Mouse (Mus musculus) MEL (cell line): ENCODE measurements around the gene Cope. TPM values are rescaled to one million over a fixed set of nuclear protein-coding genes. Genes with fewer than 3 reads are reported as not detected.

ENCODE experiments used
- DNase-seq: peaks from one replicate; pipeline ENCODE4 v3.0.0; 2011; ENCODE audit warnings: low read depth, low spot score
- H3K27ac ChIP-seq: 2 replicates; pipeline ENCODE4 v1.5.1; 2012; ENCODE audit warnings: low read depth, mild to moderate bottlenecking, control low read depth, low read length, moderate library complexity; ENCODE audit not compliant: control insufficient read depth
- H3K27me3 ChIP-seq, 2 experiments: fragments of 150-350 bp in 1 of 2; sonication (generic) in 1 of 2; 2 replicates each; pipeline ENCODE4 v1.6.1; 2012; ENCODE audit warnings: low read length in 2 of 2, mild to moderate bottlenecking in 2 of 2, improper control_type of control experiment in 1 of 2, moderate library complexity in 1 of 2; ENCODE audit not compliant: insufficient read depth in 2 of 2, control insufficient read depth in 1 of 2
- H3K36me3 ChIP-seq, 2 experiments: 2 replicates each; pipeline ENCODE4 v1.6.1; 2012 to 2014; ENCODE audit warnings: low read length in 2 of 2, improper control_type of control experiment in 1 of 2, inconsistent platforms in 1 of 2, mild to moderate bottlenecking in 1 of 2; ENCODE audit not compliant: insufficient read depth in 2 of 2, control insufficient read depth in 1 of 2
- H3K4me1 ChIP-seq, 2 experiments: fragments of 150-350 bp in 1 of 2; sonication (generic) in 1 of 2; 2 replicates each; pipeline ENCODE4 v1.6.1; 2012; ENCODE audit warnings: low read length in 2 of 2, improper control_type of control experiment in 1 of 2, mild to moderate bottlenecking in 1 of 2; ENCODE audit not compliant: insufficient read depth in 2 of 2, control insufficient read depth in 1 of 2
- H3K4me3 ChIP-seq, 2 experiments: fragments of 150-350 bp in 1 of 2; sonication (generic) in 1 of 2; 2 replicates each; pipeline ENCODE4 v1.5.1; 2012; ENCODE audit warnings: low read depth in 2 of 2, low read length in 2 of 2, mild to moderate bottlenecking in 2 of 2, moderate library complexity in 2 of 2, control low read depth in 1 of 2, improper control_type of control experiment in 1 of 2; ENCODE audit not compliant: control insufficient read depth in 1 of 2, insufficient read depth in 1 of 2
- H3K79me2 ChIP-seq: 2 replicates; pipeline ENCODE4 v1.6.1; 2012; ENCODE audit warnings: mild to moderate bottlenecking, low read length, moderate library complexity; ENCODE audit not compliant: control insufficient read depth, poor library complexity, insufficient read depth
- H3K9ac ChIP-seq: 2 replicates; pipeline ENCODE4 v1.6.1; 2012; ENCODE audit warnings: low read depth, mild to moderate bottlenecking, control low read depth, low read length, moderate library complexity; ENCODE audit not compliant: control insufficient read depth, poor library complexity, severe bottlenecking
- H3K9me3 ChIP-seq: fragments of 150-350 bp; sonication (generic); replicated peaks from 2 replicates; pipeline ENCODE4 v1.6.1; 2012; ENCODE audit warnings: mild to moderate bottlenecking, low read length, improper control_type of control experiment, moderate library complexity; ENCODE audit not compliant: insufficient read depth
- BHLHE40 ChIP-seq: IDR thresholded peaks from 2 replicates; pipeline ENCODE4 v1.6.1; 2012; ENCODE audit warnings: low read depth, mild to moderate bottlenecking, inconsistent platforms, low read length, improper control_type of control experiment, borderline replicate concordance
- CHD1 ChIP-seq: IDR thresholded peaks from 2 replicates; pipeline ENCODE4 v1.6.1; 2012; ENCODE audit warnings: low read depth, mild to moderate bottlenecking, inconsistent platforms, low read length, improper control_type of control experiment
- CTCF ChIP-seq, 3 experiments: IDR thresholded peaks in 2 of 3; conservative IDR thresholded peaks in 1 of 3; 2 replicates each; pipeline ENCODE4 v1.5.1; 2011 to 2012; ENCODE audit warnings: low read length in 3 of 3, low read depth in 2 of 3, mild to moderate bottlenecking in 2 of 3, improper control_type of control experiment in 1 of 3, inconsistent platforms in 1 of 3, mixed read lengths in 1 of 3, moderate library complexity in 1 of 3; ENCODE audit not compliant: control insufficient read depth in 1 of 3, insufficient read depth in 1 of 3, poor library complexity in 1 of 3, severe bottlenecking in 1 of 3
- ELF1 ChIP-seq: IDR thresholded peaks from 2 replicates; pipeline ENCODE4 v1.6.1; 2014; ENCODE audit warnings: low read depth, mild to moderate bottlenecking, inconsistent platforms, low read length, improper control_type of control experiment, moderate library complexity
- GABPA ChIP-seq: IDR thresholded peaks from 2 replicates; pipeline ENCODE4 v1.6.1; 2012; ENCODE audit warnings: low read depth, mild to moderate bottlenecking, inconsistent platforms, low read length, improper control_type of control experiment, moderate library complexity
- GATA1 ChIP-seq: IDR thresholded peaks from 2 replicates; pipeline ENCODE4 v1.6.1; 2011; ENCODE audit warnings: low read depth, low read length, improper control_type of control experiment
- HCFC1 ChIP-seq: IDR thresholded peaks from 2 replicates; pipeline ENCODE4 v1.6.1; 2012; ENCODE audit warnings: low read depth, mild to moderate bottlenecking, inconsistent platforms, low read length, improper control_type of control experiment, moderate library complexity
- JUND ChIP-seq: IDR thresholded peaks from 2 replicates; pipeline ENCODE4 v1.6.1; 2011; ENCODE audit warnings: low read depth, mild to moderate bottlenecking, improper control_type of control experiment, low read length
- MAFK ChIP-seq: IDR thresholded peaks from 2 replicates; pipeline ENCODE4 v1.6.1; 2011; ENCODE audit warnings: low read depth, mild to moderate bottlenecking, low read length, improper control_type of control experiment, borderline replicate concordance
- MEF2A ChIP-seq: IDR thresholded peaks from 2 replicates; pipeline ENCODE4 v1.6.1; 2014; ENCODE audit warnings: low read depth, mild to moderate bottlenecking, inconsistent platforms, low read length, improper control_type of control experiment; ENCODE audit not compliant: poor library complexity, insufficient replicate concordance, severe bottlenecking; ENCODE audit errors: extremely low read depth
- MXI1 ChIP-seq: IDR thresholded peaks from 2 replicates; pipeline ENCODE4 v1.6.1; 2011; ENCODE audit warnings: mild to moderate bottlenecking, low read depth, low read length, improper control_type of control experiment
- RAD21 ChIP-seq: IDR thresholded peaks from 2 replicates; pipeline ENCODE4 v1.6.1; 2011; ENCODE audit warnings: mild to moderate bottlenecking, low read depth, low read length, improper control_type of control experiment
- RCOR1 ChIP-seq: IDR thresholded peaks from 2 replicates; pipeline ENCODE4 v1.6.1; 2012; ENCODE audit warnings: low read depth, mild to moderate bottlenecking, inconsistent platforms, low read length, improper control_type of control experiment
- SMC3 ChIP-seq: IDR thresholded peaks from 2 replicates; pipeline ENCODE4 v1.6.1; 2011; ENCODE audit warnings: low read depth, low read length, improper control_type of control experiment
- TBP ChIP-seq: IDR thresholded peaks from 2 replicates; pipeline ENCODE4 v1.8.0; 2011; ENCODE audit warnings: low read depth, low read length, improper control_type of control experiment
- USF1 ChIP-seq: IDR thresholded peaks from 2 replicates; pipeline ENCODE4 v1.6.1; 2014; ENCODE audit warnings: low read depth, mild to moderate bottlenecking, inconsistent platforms, low read length, improper control_type of control experiment, moderate library complexity
- ZC3H11A ChIP-seq: IDR thresholded peaks from 2 replicates; pipeline ENCODE4 v1.6.1; 2012; ENCODE audit warnings: low read depth, mild to moderate bottlenecking, inconsistent platforms, low read length, improper control_type of control experiment
- ZKSCAN1 ChIP-seq: IDR thresholded peaks from 2 replicates; pipeline ENCODE4 v1.6.1; 2012; ENCODE audit warnings: low read depth, mild to moderate bottlenecking, inconsistent platforms, low read length, improper control_type of control experiment, moderate library complexity
- ZNF384 ChIP-seq: IDR thresholded peaks from 2 replicates; pipeline ENCODE4 v1.6.1; 2012; ENCODE audit warnings: low read depth, mild to moderate bottlenecking, inconsistent platforms, low read length, improper control_type of control experiment
- polyA plus RNA-seq, 2 experiments: library from polyadenylated mRNA; stranded (reverse) in 1 of 2; unstranded in 1 of 2; fragments of >175 nt in 1 of 2; fragments of >200 nt in 1 of 2; gene quantifications; 2 replicates each; pipeline versions ENCODE4 v1.2.1 to v1.2.4; 2012; ENCODE audit warnings: low replicate concordance in 2 of 2, low read depth in 1 of 2; ENCODE audit not compliant: insufficient read length in 2 of 2, insufficient read depth in 1 of 2, missing spikeins in 1 of 2
- total RNA-seq: library from RNA; depleted of rRNA; stranded (reverse); fragments of 300-350 nt; gene quantifications from 2 replicates; pipeline ENCODE4 v1.2.3, GENCODE M21; 2012

Cope gene
- total and polyA plus RNA-seq, 3 experiments: 132 to 232 TPM; not detected in 1

GRCm38 (mm10) chr8:70342007-70342406, 39.7 kb downstream of the Cope start (continued):
- TF ChIP-seq CHD1 (no peak), MEF2A (no peak)

GRCm38 (mm10) chr8:70343076-70343475, 40.8 kb downstream of the Cope start:
- H3K4me3 ChIP-seq: no peak overlapping the region
- no peaks in the 10 kb centered on the region for H3K27me3 ChIP-seq
- no peaks in the 10 kb centered on the region for H3K9me3 ChIP-seq
- no peak overlapping the region for H3K27ac ChIP-seq
- no peak overlapping the region for H3K9ac ChIP-seq
- H3K4me1 ChIP-seq: peaks cover 7 to 21% of the 10 kb centered on the region in 2 experiments
- H3K36me3 ChIP-seq: peaks cover 13 to 33% of the 10 kb centered on the region in 2 experiments
- TF ChIP-seq ZC3H11A (no peak), ZKSCAN1 (no peak), TBP (no peak), MXI1 (no peak), ZNF384 (no peak), SMC3 (no peak), BHLHE40 (no peak), HCFC1 (no peak), GATA1 (no peak), MAFK (no peak), GABPA (no peak), RCOR1 (no peak), ELF1 (no peak)
- DNase-seq: no peak
- H3K79me2 ChIP-seq: peaks cover 38% of the 10 kb centered on the region

- peaks cover 7 to 21% of the 10 kb centered on the region in 2 experiments for H3K4me1 ChIP-seq
- no peaks in the 10 kb centered on the region for H3K9me3 ChIP-seq
Observed at GRCm38 (mm10) chr8:70343696-70344095, 41.4 kb downstream of the Cope start.

More at GRCm38 (mm10) chr8:70343696-70344095, 41.4 kb downstream of the Cope start:
- peak; percentile 51 for DNase-seq
- Histone ChIP-seq H3K4me3 (no peak overlapping the region), H3K9ac (no peak overlapping the region), H3K27ac (no peak overlapping the region), H3K36me3 (peaks cover 13 to 33% of the 10 kb centered on the region in 2 experiments), H3K79me2 (peaks cover 44% of the 10 kb centered on the region), H3K27me3 (no peaks in the 10 kb centered on the region)
- TF ChIP-seq JUND (no peak), RAD21 (peak; percentile 32), USF1 (no peak), CTCF (IDR thresholded peaks at IDR 0.05 in 2 of 3, conservative IDR thresholded peaks at IDR 0.05 in 1 of 3; ENCODE audit: control insufficient read depth in 1 of 3, insufficient read depth in 1 of 3, low read depth in 2 of 3, low read length in 3 of 3, poor library complexity in 1 of 3, severe bottlenecking in 1 of 3) (peak; percentile 32 to 55 (median 47); a peak in 5 of 6 replicates), GABPA (no peak), SMC3 (peak; percentile 30)
